Mouse (Mus musculus) ES-E14 (cell line): ENCODE measurements around the gene Ccnd3. TPM values are rescaled to one million over a fixed set of nuclear protein-coding genes. Genes with fewer than 3 reads are reported as not detected.

Experiments used
- DNase-seq: peaks from one replicate; pipeline ENCODE4 v3.0.0-alpha.2; 2013; ENCODE audit warnings: low read depth, low spot score
- H3K27ac ChIP-seq: 2 replicates; pipeline ENCODE4 v1.5.1; 2012; ENCODE audit warnings: low read depth, mild to moderate bottlenecking, low read length, moderate library complexity, mixed read lengths; ENCODE audit not compliant: poor library complexity, insufficient read depth, severe bottlenecking
- H3K36me3 ChIP-seq: 2 replicates; pipeline ENCODE4 v1.6.1; 2012; ENCODE audit warnings: mild to moderate bottlenecking, low read length, moderate library complexity, mixed read lengths; ENCODE audit not compliant: control insufficient read depth, poor library complexity, insufficient read depth, severe bottlenecking
- H3K4me1 ChIP-seq, 2 experiments: fragments of 150-350 bp in 1 of 2; sonication (generic) in 1 of 2; 2 replicates each; pipeline ENCODE4 v1.6.1; 2012; ENCODE audit warnings: low read length in 2 of 2, mild to moderate bottlenecking in 1 of 2, mixed read lengths in 1 of 2; ENCODE audit not compliant: control insufficient read depth in 2 of 2, insufficient read depth in 2 of 2, poor library complexity in 1 of 2
- H3K4me3 ChIP-seq, 2 experiments: fragments of 150-350 bp in 1 of 2; sonication (generic) in 1 of 2; 2 replicates each; pipeline ENCODE4 v1.5.1; 2012; ENCODE audit warnings: low read length in 2 of 2, low read depth in 1 of 2, mild to moderate bottlenecking in 1 of 2, mixed read lengths in 1 of 2; ENCODE audit not compliant: insufficient read depth in 1 of 2, poor library complexity in 1 of 2, severe bottlenecking in 1 of 2
- H3K9ac ChIP-seq: 2 replicates; pipeline ENCODE4 v1.6.1; 2012; ENCODE audit warnings: low read depth, mild to moderate bottlenecking, low read length, mixed read lengths; ENCODE audit not compliant: poor library complexity, insufficient read depth, severe bottlenecking
- H3K9me3 ChIP-seq: fragments of 150-350 bp; sonication (generic); 2 replicates; pipeline ENCODE4 v1.6.1; 2012; ENCODE audit warnings: low read depth, mild to moderate bottlenecking, low read length; ENCODE audit not compliant: control insufficient read depth, insufficient read depth
- CHD2 ChIP-seq: IDR thresholded peaks from 2 replicates; pipeline ENCODE4 v1.6.1; 2014; ENCODE audit warnings: mild to moderate bottlenecking, low read depth, low read length, inconsistent platforms
- HCFC1 ChIP-seq: IDR thresholded peaks from 2 replicates; pipeline ENCODE4 v1.6.1; 2012; ENCODE audit warnings: low read length, inconsistent platforms, borderline replicate concordance; ENCODE audit not compliant: insufficient read depth
- MAFK ChIP-seq: IDR thresholded peaks from 2 replicates; pipeline ENCODE4 v1.6.1; 2014; ENCODE audit warnings: mild to moderate bottlenecking, low read depth, low read length, inconsistent platforms; ENCODE audit not compliant: insufficient read depth
- ZC3H11A ChIP-seq: IDR thresholded peaks from 2 replicates; pipeline ENCODE4 v1.6.1; 2012; ENCODE audit warnings: low read depth, mild to moderate bottlenecking, inconsistent platforms, low read length, borderline replicate concordance
- ZNF384 ChIP-seq: IDR thresholded peaks from 2 replicates; pipeline ENCODE4 v1.6.1; 2012; ENCODE audit warnings: low read depth, low read length, inconsistent platforms
- in situ Hi-C, 2 experiments: fragments of 600-800 bp; cut with MboI; formaldehyde crosslinking; loops; one replicate each; pipeline ENCODE4 v1.15.1; 2025; ENCODE audit warnings: low sequenced_read_pairs in 2 of 2, inconsistent platforms in 1 of 2; ENCODE audit not compliant: unreplicated experiment in 2 of 2
- total RNA-seq: library from RNA; depleted of rRNA; stranded (reverse); fragments of 300-350 nt; gene quantifications from 2 replicates; pipeline ENCODE4 v1.2.3, GENCODE M21; 2012

Ccnd3 gene
- total RNA-seq, 1 experiment: 131 TPM

GRCm38 (mm10) chr17:47606220-47606619 lies 101.4 kb downstream of the Ccnd3 start:
- no peak overlapping the region for H3K27ac ChIP-seq
- H3K4me3 ChIP-seq: no peak overlapping the region
- H3K9me3 ChIP-seq: no peaks in the 10 kb centered on the region
- H3K36me3 ChIP-seq: peaks cover 52% of the 10 kb centered on the region
- peaks cover 2 to 9% of the 10 kb centered on the region in 2 experiments; a peak in 3 of 4 replicates for H3K4me1 ChIP-seq
- in situ Hi-C loops: no loop called here
- TF ChIP-seq HCFC1 (no peak), CHD2 (no peak), ZC3H11A (no peak), MAFK (no peak), ZNF384 (no peak)
- no peak overlapping the region for H3K9ac ChIP-seq
- no peak for DNase-seq

GRCm38 (mm10) chr17:47609182-47609581 lies 104.3 kb downstream of the Ccnd3 start:
- no peak overlapping the region for H3K9ac ChIP-seq
- TF ChIP-seq ZNF384: no peak
- no peak for TF ChIP-seq CHD2
- no peak for TF ChIP-seq HCFC1
- TF ChIP-seq ZC3H11A: no peak
- H3K27ac ChIP-seq: no peak overlapping the region
- H3K36me3 ChIP-seq: peaks cover 35% of the 10 kb centered on the region
- H3K4me3 ChIP-seq: no peak overlapping the region
- DNase-seq: no peak
- in situ Hi-C loops: no loop called here
- H3K9me3 ChIP-seq: no peaks in the 10 kb centered on the region
- H3K4me1 ChIP-seq: peaks cover 2 to 6% of the 10 kb centered on the region in 2 experiments; a peak in 1 of 4 replicates

GRCm38 (mm10) chr17:47610849-47611660 lies 106.2 kb downstream of the Ccnd3 start, which contains the start of the genes Bysl, Med20 and Gm20517:
Gene Bysl, minus strand, starts transcription at chr17:47611492.
Gene Med20, plus strand, starts transcription at chr17:47611582.
Gene Gm20517, plus strand, starts transcription at chr17:47611589.
- H3K27ac ChIP-seq: peak within 1 kb of the TSS; percentile 75
- H3K36me3 ChIP-seq: peaks cover 22% of the 10 kb centered on the region

GRCm38 (mm10) chr17:47611661-47611982 lies 106.8 kb downstream of the Ccnd3 start:
- H3K4me3 ChIP-seq: peak overlapping the region; percentile 85 to 94
- H3K4me1 ChIP-seq: peaks cover 2 to 6% of the 10 kb centered on the region in 2 experiments; a peak in 1 of 4 replicates
- H3K9ac ChIP-seq: peak overlapping the region; percentile 88
- H3K36me3 ChIP-seq: peaks cover 20% of the 10 kb centered on the region
- TF ChIP-seq ZNF384 (no peak), HCFC1 (no peak), CHD2 (no peak), MAFK (no peak), ZC3H11A (no peak)
- DNase-seq: no peak
- H3K27ac ChIP-seq: 0 out of 2 replicates have a peak overlapping the region, but pooled peaks have one; percentile 11
- in situ Hi-C loops: no loop called here
- H3K9me3 ChIP-seq: no peaks in the 10 kb centered on the region

More at GRCm38 (mm10) chr17:47610849-47611660, 106.2 kb downstream of the Ccnd3 start, which contains the start of the genes Bysl, Med20 and Gm20517:
- Histone ChIP-seq H3K4me1 (peaks cover 2 to 6% of the 10 kb centered on the region in 2 experiments; a peak in 1 of 4 replicates), H3K4me3 (peak within 1 kb of the TSS; percentile 85 to 94), H3K9ac (peak within 1 kb of the TSS; percentile 98), H3K9me3 (no peaks in the 10 kb centered on the region)
- peak; percentile 95 for DNase-seq
- TF ChIP-seq HCFC1 (peak; percentile 82), CHD2 (no peak), ZC3H11A (no peak), ZNF384 (no peak), MAFK (no peak)
- in situ Hi-C loops: no loop called here
